Mouse (Mus musculus): ENCODE measurements at regions not wholly inside any gene's neighbourhood (a gene's known extent, or its start where the extent isn't known, plus 50 kb on each side); places are given as distances from the start of the nearest gene placed in this dataset.

DNA sequence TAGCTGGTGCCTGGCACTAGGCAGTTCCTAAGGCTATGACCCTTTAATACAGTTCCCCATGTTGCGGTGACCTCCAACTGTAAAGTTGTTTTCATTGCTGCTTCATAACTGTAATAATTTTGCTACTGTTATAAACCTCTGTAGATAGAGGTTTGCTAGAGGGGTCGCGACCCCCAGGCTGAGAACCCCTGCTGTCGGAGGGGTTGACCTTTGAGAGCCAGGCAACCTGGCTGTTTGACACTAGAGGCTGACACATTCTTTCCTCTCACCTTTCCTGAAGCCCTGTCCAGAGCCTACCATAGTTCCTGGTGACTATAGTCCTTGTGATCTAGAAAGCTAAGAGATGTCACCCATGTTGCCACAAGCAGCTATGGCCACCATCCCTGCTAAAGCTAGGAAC lies 272.9 kb downstream of the Matn1 start:
- no peak for ATAC-seq (ENCODE audit: insufficient number of reproducible peaks, insufficient read depth, low FRiP score, low TSS enrichment)
- Histone ChIP-seq H3K27ac (no peak overlapping the region), H3K9ac (no peak overlapping the region), H3K4me3 (no peak overlapping the region), H3K4me1 (peaks cover 10% of the 10 kb centered on the region), H3K36me3 (no peaks in the 10 kb centered on the region), H3K27me3 (no peaks in the 10 kb centered on the region), H3K9me3 (no peaks in the 10 kb centered on the region), H3K4me2 (replicated peaks) (no peak overlapping the region)
- WGBS, result 78% methylated on average over 4 of the region's 4 CpGs

DNA sequence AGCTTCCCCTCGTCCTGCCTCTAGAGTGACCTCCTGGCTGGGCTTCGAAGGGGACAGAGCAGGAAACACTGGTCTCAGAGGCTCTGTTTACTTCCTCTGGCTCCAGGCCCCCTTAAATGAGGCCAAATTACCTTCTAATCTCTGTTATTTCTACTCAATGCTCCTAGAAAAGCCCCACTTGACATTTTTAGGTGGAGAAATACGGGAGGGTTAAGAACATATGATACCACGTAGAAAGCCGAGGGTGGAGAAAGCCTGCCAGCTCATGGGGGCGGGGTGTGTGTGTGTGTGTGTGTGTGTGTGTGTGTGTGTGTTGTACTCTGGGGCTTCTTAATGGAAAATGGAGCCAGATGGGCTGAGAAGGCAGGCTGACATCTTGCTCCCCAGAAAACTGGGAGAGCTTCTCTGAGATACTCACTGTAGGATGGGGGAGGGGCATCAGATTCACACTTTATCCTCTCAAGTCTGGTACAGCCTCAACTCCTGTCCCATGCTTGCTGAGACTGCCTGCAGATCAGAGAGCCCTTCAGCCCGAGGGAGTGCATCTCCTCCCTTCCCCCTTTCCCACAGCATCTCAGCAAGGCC lies 273.5 kb downstream of the Matn1 start:
- Histone ChIP-seq H3K9me3 (no peaks in the 10 kb centered on the region), H3K4me2 (replicated peaks) (no peak overlapping the region; the same call in 1 of the 2 replicates), H3K27ac (peak overlapping the region; percentile 30; the same call in 1 of the 2 replicates), H3K27me3 (no peaks in the 10 kb centered on the region), H3K4me1 (peaks cover 10% of the 10 kb centered on the region), H3K9ac (no peak overlapping the region), H3K36me3 (no peaks in the 10 kb centered on the region), H3K4me3 (no peak overlapping the region)
- ATAC-seq (ENCODE audit: insufficient number of reproducible peaks, insufficient read depth, low FRiP score, low TSS enrichment), result no peak
- 22% methylated on average over 7 of the region's 7 CpGs for WGBS

DNA sequence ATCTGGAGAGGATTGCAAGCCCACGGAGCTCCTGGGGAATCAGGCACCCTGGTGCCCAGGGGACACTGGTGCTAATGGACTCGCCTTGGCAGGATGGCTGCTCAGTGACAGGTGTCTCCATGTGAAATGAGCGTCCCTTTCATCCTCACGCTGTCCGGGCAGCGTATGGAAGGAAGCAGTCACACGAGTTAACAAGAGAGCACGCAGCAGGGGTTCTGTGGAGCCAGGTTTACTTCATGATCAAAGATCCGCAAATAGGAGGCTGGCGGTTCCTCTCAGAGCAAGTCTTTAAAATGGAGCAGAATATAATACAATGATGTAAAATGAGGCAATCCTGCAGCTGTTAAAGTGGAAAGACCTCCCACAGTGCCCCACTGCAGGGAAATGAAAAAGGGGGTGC lies 276.8 kb downstream of the Matn1 start:
- no peak overlapping the region for H3K9ac ChIP-seq
- no peak overlapping the region for H3K4me2 ChIP-seq (replicated peaks)
- H3K27ac ChIP-seq, result no peak overlapping the region
- H3K4me1 ChIP-seq, result peaks cover 10% of the 10 kb centered on the region
- ATAC-seq (ENCODE audit: insufficient number of reproducible peaks, insufficient read depth, low FRiP score, low TSS enrichment), result no peak
- H3K4me3 ChIP-seq, result no peak overlapping the region
- no peaks in the 10 kb centered on the region for H3K9me3 ChIP-seq
- 85% methylated on average over 10 of the region's 10 CpGs for WGBS
- no peaks in the 10 kb centered on the region for H3K36me3 ChIP-seq
- no peaks in the 10 kb centered on the region for H3K27me3 ChIP-seq

DNA sequence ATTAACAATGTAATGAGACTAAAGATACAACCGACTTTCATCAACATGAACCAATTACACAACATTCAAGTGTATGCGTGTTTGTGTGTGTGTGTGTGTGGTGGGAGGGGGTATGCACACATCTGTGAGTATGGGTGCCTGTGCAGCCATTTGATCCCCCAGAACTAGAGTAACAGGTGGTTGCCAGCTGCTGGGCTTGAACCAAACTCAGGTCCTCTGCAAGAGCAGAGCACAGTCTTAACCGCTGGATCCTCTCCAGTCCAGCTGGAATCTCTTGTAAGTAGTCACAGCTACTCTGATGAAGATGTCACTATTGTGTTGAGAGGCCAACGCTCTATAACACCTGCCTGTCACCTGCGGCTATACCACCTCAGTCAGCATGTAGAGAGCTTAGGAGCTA lies 286.2 kb downstream of the Matn1 start:
- ATAC-seq (ENCODE audit: insufficient number of reproducible peaks, insufficient read depth, low FRiP score, low TSS enrichment), result no peak
- no peak overlapping the region for H3K4me3 ChIP-seq
- H3K27me3 ChIP-seq, result no peaks in the 10 kb centered on the region
- no peaks in the 10 kb centered on the region for H3K4me1 ChIP-seq
- H3K36me3 ChIP-seq, result no peaks in the 10 kb centered on the region
- H3K27ac ChIP-seq, result no peak overlapping the region
- no peak overlapping the region for H3K9ac ChIP-seq
- H3K4me2 ChIP-seq (replicated peaks), result no peak overlapping the region
- WGBS, result 82% methylated on average over 5 of the region's 5 CpGs
- no peaks in the 10 kb centered on the region for H3K9me3 ChIP-seq

DNA sequence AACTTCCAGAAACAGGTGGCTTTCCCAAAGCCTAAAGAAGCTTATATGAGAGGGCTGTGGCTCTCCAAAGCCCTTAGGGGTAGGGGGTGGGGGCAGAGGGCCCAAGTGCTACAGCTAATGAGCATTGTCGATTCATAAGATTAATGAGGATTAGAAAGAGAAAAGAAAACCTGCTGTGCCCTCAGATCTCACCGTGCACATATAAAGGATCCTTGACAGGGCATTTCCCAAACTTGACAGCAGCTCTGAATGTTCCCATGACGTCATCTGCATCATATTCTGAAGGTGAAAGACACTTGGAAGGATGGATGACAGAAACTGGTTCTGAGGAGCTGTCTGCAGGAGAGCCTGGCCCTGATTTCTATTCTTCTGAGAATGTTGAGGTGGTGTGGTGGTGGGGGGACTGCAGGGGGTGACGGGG lies 292.4 kb downstream of the Matn1 start:
- H3K4me2 ChIP-seq (replicated peaks), result no peak overlapping the region
- H3K9ac ChIP-seq, result no peak overlapping the region
- no peak overlapping the region for H3K27ac ChIP-seq
- 40% methylated on average over 4 of the region's 4 CpGs for WGBS
- no peaks in the 10 kb centered on the region for H3K36me3 ChIP-seq
- no peaks in the 10 kb centered on the region for H3K27me3 ChIP-seq
- no peak overlapping the region for H3K4me3 ChIP-seq
- no peak for ATAC-seq (ENCODE audit: insufficient number of reproducible peaks, insufficient read depth, low FRiP score, low TSS enrichment)
- H3K4me1 ChIP-seq, result no peaks in the 10 kb centered on the region
- no peaks in the 10 kb centered on the region for H3K9me3 ChIP-seq

DNA sequence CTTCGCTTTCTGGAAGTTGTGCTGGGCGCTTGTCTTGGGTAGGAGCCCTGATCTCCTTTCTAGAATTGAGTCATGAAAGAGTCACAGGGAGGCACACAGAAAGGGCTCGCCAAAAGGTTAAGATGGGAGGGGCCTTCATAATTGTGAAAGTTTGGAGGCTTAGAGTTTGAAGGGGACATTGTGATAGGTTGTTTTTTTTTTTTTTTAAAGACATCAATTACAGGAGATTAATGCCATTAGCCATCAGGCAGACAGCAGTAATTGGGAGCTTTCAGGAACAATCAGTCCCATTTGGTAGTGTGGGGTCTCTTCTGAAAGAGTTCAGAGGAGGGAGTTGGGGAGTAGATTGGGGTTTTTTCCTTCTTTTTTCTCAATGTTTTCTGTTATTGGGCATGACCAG lies 294.4 kb downstream of the Matn1 start:
- 62% methylated on average over 3 of the region's 3 CpGs for whole genome bisulfite sequencing
- Histone ChIP-seq H3K4me1 (peaks cover 1% of the 10 kb centered on the region; the same call in 1 of the 2 replicates), H3K9ac (no peak overlapping the region), H3K36me3 (no peaks in the 10 kb centered on the region), H3K4me3 (no peak overlapping the region), H3K27me3 (no peaks in the 10 kb centered on the region), H3K27ac (no peak overlapping the region), H3K4me2 (replicated peaks) (no peak overlapping the region), H3K9me3 (no peaks in the 10 kb centered on the region)
- no peak for ATAC-seq (ENCODE audit: insufficient number of reproducible peaks, insufficient read depth, low FRiP score, low TSS enrichment)

DNA sequence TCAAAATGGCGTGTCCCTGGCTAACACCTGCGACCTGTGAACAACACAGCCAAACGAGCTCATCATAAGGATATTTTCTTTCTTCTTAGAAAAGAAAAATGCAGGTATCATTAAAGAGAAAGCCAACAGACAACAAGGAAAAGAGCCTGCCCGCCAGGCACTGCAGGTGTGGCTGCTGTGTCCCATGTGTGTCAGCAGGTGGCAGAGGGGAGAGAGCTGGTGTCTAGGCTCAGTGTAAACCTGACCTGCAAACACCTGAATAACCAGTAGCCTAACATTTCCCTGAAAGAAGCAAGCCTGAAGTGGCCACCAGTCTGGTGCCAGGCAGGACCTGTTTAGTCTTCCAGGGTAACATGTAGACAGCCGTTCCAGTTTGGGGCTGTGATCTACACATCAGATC lies 294.9 kb downstream of the Matn1 start:
- H3K4me3 ChIP-seq, result no peak overlapping the region
- no peak for ATAC-seq (ENCODE audit: insufficient number of reproducible peaks, insufficient read depth, low FRiP score, low TSS enrichment)
- no peak overlapping the region for H3K4me2 ChIP-seq (replicated peaks)
- no peaks in the 10 kb centered on the region for H3K27me3 ChIP-seq
- WGBS, result 70% methylated on average over 5 of the region's 5 CpGs
- H3K27ac ChIP-seq, result no peak overlapping the region
- H3K36me3 ChIP-seq, result no peaks in the 10 kb centered on the region
- peaks cover 7% of the 10 kb centered on the region; the same call in 1 of the 2 replicates for H3K4me1 ChIP-seq
- no peaks in the 10 kb centered on the region for H3K9me3 ChIP-seq
- H3K9ac ChIP-seq, result no peak overlapping the region

DNA sequence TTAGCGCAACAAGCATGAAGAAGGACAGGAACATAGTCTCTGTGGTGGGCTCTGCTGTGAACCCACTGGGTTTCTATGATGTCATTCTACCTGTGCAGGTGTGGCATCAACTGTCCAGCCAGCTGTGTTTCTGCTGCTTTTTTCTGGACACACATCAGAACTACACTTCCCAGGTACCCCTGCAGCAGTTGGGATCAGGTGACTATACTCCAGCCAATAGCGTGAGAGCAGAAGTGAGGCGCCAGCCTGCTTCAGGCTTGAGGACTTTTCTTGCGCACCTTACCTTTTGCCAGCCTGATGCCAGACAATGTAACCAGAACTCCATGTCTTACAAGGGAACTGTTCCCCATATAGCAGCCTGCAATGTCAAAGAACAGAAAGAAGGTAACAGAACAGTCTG lies 296.3 kb downstream of the Matn1 start:
- Histone ChIP-seq H3K4me3 (no peak overlapping the region), H3K4me1 (peaks cover 8% of the 10 kb centered on the region; the same call in 1 of the 2 replicates), H3K27ac (no peak overlapping the region), H3K9ac (no peak overlapping the region), H3K9me3 (no peaks in the 10 kb centered on the region), H3K4me2 (replicated peaks) (no peak overlapping the region), H3K36me3 (no peaks in the 10 kb centered on the region), H3K27me3 (no peaks in the 10 kb centered on the region)
- 82% methylated on average over 4 of the region's 4 CpGs for WGBS
- no peak for ATAC-seq (ENCODE audit: insufficient number of reproducible peaks, insufficient read depth, low FRiP score, low TSS enrichment)

DNA sequence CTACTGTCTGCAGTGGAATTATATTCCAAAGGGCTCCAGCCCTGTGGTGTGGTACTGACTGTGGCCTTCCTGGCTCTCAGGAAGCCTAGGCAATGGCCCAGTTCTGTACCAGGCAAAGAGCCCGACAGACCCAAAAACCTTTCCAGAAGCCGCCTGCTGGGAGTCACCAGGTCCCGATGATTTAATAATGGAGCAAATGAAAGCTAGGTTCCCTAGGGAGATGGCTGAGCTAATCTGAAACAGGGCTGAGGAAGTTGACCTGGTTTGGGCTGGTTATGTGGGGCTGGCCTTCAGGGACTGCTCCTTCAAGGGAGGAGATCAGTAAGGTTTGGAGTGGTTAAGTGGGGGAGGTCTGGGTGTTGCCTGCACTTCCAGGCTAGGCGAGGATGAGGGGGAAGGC lies 298.1 kb downstream of the Matn1 start:
- no peaks in the 10 kb centered on the region for H3K27me3 ChIP-seq
- no peak overlapping the region for H3K9ac ChIP-seq
- H3K27ac ChIP-seq, result no peak overlapping the region
- ATAC-seq (ENCODE audit: insufficient number of reproducible peaks, insufficient read depth, low FRiP score, low TSS enrichment), result no peak
- H3K4me3 ChIP-seq, result no peak overlapping the region
- H3K4me1 ChIP-seq, result peaks cover 8% of the 10 kb centered on the region; the same call in 1 of the 2 replicates
- no peaks in the 10 kb centered on the region for H3K36me3 ChIP-seq
- WGBS, result 59% methylated on average over 4 of the region's 4 CpGs
- H3K4me2 ChIP-seq (replicated peaks), result no peak overlapping the region
- no peaks in the 10 kb centered on the region for H3K9me3 ChIP-seq

DNA sequence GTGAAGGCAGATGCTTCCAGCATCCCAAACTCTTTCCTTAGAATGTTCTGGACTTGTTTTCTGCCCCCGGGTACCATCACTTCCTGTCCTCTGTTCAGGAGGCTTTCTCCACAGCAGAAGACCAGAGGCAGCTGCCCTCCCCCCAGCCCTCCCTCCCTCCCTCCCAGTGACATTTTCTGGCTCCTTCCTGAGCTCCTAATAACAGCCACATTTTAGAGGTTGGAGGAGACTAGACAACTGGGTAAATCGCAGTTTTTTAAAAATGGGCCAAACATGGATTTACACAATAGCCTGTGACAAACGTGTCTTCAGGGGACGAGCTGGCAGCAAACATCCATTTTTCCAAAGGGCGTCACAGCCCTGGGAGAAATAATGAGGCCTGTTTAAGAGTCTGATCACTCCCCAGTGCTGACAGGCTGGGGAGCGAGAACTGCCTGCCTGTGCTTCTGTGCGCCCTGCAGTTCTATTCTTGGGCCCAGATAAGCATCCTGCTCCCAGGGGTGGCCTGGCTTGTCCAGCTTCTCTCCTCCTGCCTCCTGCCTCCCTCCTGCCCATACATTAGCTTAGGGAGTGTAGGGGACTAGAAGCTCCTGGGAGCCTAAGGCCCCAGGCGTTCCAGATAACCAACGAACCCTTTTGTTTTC lies 299.7 kb downstream of the Matn1 start:
- Histone ChIP-seq H3K9ac (no peak overlapping the region), H3K27me3 (no peaks in the 10 kb centered on the region), H3K4me1 (peaks cover 8% of the 10 kb centered on the region; the same call in 1 of the 2 replicates), H3K4me3 (no peak overlapping the region), H3K9me3 (no peaks in the 10 kb centered on the region), H3K4me2 (replicated peaks) (no peak overlapping the region), H3K36me3 (no peaks in the 10 kb centered on the region), H3K27ac (no peak overlapping the region)
- no peak for ATAC-seq (ENCODE audit: insufficient number of reproducible peaks, insufficient read depth, low FRiP score, low TSS enrichment)
- 32% methylated on average over 9 of the region's 9 CpGs for WGBS

DNA sequence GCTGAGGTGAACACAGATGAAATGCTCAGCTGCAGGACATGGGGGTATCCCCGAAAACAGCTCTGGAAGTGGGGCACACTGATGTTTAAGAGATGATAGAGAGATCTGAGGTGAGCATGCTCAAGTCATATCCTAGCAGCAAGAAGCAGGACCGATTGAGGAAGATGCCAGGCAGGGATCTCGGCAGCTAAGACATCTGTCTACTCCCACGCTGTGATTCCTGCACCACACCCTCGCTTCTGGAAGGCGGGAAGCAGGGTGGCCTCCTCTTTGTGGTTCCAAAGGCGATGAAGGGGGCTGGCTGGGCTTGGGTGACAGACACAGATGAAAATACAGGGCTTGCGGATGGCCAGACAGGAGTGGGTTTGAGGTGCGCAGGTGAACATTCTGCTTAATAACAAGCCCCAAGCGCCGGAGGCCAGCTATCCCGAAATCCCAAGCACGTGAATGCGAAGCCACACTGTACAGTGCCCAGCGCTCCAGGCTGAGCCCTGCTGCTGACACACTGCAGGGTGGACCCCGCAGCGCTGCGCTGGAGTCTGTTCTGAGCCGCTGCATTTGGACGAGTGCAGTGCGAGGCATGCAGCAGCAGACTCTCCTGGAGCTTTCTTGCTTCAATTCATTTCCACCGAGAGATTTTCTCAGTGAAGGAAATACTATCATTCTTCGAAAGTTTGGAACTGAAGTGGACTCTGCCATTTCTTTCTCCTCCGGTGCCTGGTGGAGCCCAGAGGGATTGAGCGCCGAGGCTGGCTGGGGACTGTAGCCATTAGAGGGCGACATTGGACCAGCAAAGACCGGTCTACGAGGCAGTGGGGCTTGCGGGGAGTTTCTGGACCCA lies 308.6 kb downstream of the Matn1 start:
- 20% methylated on average over 30 of the region's 30 CpGs for WGBS
- no peak overlapping the region for H3K27ac ChIP-seq

More for the DNA sequence above, 308.6 kb downstream of the Matn1 start:
- peak overlapping the region; percentile 7; the same call in 1 of the 2 replicates for H3K9ac ChIP-seq
- peak overlapping the region; percentile 15; the same call in 1 of the 2 replicates for H3K4me3 ChIP-seq
- ATAC-seq (ENCODE audit: insufficient number of reproducible peaks, insufficient read depth, low FRiP score, low TSS enrichment), result peak; percentile 80; the same call in 1 of the 2 replicates
- H3K4me2 ChIP-seq (replicated peaks), result peak overlapping the region; percentile 49
- H3K27me3 ChIP-seq, result peaks cover 17% of the 10 kb centered on the region; the same call in 1 of the 2 replicates
- H3K36me3 ChIP-seq, result no peaks in the 10 kb centered on the region
- no peaks in the 10 kb centered on the region for H3K9me3 ChIP-seq
- H3K4me1 ChIP-seq, result 0 out of 2 replicates have a peak, but pooled peaks cover 4% of the 10 kb centered on the region
